Mouse (Mus musculus) retina, embryonic 14.5 days (tissue): Measurements from ENCODE around the gene Klhl20.
A peak's percentile ranks its signal among the peaks of the same experiment; 100 is the strongest.
"Not testable (repeated sequence)": the region's sequence is repeated elsewhere in the genome, so short reads cannot be mapped to it uniquely, and the experiment has no call there.

Experiments used
- DNase-seq: peaks from one replicate; pipeline ENCODE4 v3.0.0-alpha.2; 2015; ENCODE audit warnings: low spot score

The Klhl20 gene

GRCm38 (mm10) chr1:161130726-161131664 is at the start of gene Klhl20:
Gene Klhl20, minus strand, starts transcription at chr1:161131511.
- peak; percentile 98 for DNase-seq

- peak; percentile 66 for DNase-seq
Observed at GRCm38 (mm10) chr1:161180674-161181073, 49.4 kb upstream of the Klhl20 start.

GRCm38 (mm10) chr1:161170651-161171050 is 39.3 kb upstream of the Klhl20 start:
- DNase-seq: peak; percentile 77

- DNase-seq: no peak
Observed at GRCm38 (mm10) chr1:161160266-161160665, 29.0 kb upstream of the Klhl20 start.

GRCm38 (mm10) chr1:161159214-161159613 is 27.9 kb upstream of the Klhl20 start, which contains the start of gene Tex50:
Gene Tex50, minus strand, starts transcription at chr1:161159314.
- DNase-seq: no peak

GRCm38 (mm10) chr1:161156546-161156945 is 25.2 kb upstream of the Klhl20 start:
- no peak for DNase-seq

- DNase-seq: no peak
Observed at GRCm38 (mm10) chr1:161151098-161151497, 19.8 kb upstream of the Klhl20 start.

- DNase-seq: no peak
Observed at GRCm38 (mm10) chr1:161147888-161148287, 16.6 kb upstream of the Klhl20 start.

GRCm38 (mm10) chr1:161145611-161146010 is 14.3 kb upstream of the Klhl20 start:
- not testable (repeated sequence) for DNase-seq

DNA sequence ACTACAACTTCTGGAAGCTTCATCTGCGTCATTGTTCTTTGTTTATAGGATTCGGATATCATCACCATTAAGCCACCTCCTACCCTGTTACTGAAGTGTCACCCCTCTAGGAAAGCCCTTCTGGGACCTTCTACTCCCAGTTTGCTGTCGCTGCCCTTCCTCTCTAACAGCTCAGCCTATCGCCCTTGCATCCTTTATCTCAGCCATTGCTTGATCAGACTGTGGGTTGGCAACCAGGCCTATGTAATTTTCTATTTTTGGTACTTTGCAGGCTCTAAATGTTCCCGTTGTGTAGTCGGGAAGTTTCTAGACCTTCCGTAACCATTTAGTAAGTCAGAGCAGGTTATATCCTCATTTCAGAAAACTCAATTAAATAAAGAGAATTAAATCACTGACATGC is 11.9 kb upstream of the Klhl20 start:
- no peak for DNase-seq

GRCm38 (mm10) chr1:161142531-161143159 is 11.3 kb upstream of the Klhl20 start, which contains the start of gene Ankrd45:
Gene Ankrd45, plus strand, starts transcription at chr1:161142691.
- peak; percentile 73 for DNase-seq

DNA sequence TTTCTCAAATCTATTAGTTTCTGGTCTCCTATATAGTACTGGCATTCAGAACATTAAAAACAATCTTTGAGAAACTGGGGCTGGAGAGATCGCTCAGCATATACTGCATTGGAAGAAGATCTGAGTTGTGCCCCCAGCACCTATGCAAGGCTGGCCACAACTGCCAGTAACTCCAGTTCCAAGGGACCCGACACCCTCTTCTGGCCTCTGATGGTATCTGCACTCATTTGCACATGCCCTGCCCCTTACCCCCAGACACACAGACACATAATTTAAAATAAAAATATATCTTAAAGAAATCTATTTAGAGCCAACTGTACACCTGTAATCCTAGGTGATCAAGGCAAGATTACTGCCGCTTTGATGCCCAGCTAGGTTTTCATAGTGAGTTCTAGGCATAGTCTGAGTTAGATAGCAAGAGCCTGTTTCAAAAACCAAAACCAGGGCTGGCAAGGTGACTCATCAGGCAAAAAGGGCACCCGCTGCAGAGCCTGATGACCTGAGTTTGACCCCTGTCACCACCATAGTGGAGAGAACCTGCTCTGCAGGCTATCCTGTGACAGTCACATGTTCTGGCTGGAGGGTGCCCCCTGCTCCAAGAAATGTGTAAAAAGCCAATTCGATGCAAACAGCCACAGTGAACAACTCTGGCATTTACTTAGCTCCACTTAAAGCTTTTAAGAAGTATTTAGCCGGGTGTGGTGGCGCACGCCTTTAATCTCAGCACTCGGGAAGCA is 8.9 kb upstream of the Klhl20 start:
- no peak for DNase-seq

DNA sequence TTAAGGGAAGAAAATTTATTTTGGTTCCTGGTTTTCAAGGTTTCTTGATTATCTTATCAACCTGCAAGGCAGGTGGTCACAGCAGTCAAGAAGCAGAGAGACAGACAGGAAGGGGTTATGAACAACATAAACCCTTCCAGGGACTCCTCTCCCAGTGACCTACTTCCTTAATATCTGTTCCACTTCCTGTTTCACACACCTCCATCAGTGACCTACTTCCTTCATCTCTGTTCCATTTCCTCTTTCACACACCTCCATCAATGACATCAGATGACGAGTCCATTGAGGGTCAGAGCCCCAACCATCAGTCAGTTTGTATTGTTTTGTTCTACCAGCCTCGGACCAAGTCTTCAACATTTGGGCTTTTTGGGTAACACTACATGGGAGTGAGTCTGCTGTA is 8.2 kb upstream of the Klhl20 start:
- DNase-seq: no peak

DNA sequence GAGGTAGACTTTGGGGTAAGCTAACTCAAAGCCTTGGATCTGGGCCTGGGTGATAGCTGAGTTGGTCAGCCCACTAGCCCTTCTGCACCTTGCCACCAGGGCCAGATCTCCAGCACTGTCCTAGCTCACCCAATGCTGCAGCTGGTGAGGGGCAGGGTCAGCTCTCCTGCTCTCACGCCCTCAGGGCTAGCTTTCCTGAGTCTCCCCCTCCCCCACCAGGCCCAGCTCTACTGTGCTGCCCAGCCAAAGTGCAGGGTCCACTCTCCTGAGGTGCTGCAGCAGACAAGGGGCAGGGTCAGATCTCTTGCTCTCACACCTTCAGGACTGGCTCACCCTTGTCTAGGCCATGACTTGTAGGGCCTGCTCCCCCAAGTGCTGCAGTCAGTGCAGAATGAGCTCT is 4.8 kb downstream of the Klhl20 start:
- DNase-seq: no peak

DNA sequence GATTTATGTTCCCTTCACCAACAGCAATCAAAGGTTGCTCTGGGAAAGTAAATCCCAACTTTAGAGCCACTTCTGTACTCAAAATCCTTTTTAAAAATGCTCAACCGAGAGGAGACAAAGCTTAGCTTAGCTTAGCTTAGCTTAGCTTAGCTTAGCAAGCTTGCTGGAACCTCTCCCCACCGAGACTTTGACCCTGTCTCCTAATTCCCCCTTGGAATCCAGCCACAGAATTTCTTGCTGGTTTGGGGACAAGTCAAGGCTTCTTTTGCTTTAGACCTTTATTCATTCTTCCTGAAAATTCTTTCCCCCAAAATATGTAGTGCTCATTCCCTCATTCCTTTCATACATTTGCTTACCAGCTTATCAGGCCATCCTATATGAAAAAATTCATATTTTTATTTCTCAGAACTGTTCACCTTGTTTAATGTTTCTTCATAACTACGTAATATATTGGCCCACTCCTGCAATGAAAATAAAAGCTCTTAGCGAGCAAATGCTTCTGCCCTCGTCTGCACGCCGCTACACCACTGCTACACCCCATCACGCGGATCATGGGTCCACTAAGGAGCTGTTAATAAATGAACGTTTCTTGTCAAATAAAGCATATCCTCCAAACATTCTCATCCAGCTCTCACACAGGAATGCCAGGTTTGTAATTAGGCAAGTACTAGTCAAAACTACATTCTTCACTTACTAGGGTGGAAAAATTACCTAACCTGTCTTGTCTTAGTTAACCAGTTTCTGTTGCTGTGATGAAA is 8.5 kb downstream of the Klhl20 start:
- DNase-seq: no peak

DNA sequence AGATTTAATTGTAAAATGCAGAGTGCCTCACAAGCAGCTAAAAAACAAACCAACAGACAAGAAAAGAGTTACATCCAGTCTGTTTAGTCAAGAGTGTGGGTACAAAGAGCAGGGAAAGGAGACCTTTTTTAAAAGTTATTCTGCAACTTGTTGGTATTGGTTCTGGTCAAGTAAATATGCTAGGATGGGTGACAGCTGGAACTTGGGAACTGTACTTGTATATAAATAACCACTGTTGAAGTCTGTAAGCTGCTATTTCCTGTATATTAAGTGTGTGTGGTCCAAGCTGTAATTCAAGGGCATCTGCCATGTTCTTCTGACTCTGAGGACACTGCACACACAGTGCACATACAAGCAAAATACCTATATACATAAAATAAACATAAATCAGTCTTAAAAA is 16.7 kb downstream of the Klhl20 start:
- DNase-seq: no peak

DNA sequence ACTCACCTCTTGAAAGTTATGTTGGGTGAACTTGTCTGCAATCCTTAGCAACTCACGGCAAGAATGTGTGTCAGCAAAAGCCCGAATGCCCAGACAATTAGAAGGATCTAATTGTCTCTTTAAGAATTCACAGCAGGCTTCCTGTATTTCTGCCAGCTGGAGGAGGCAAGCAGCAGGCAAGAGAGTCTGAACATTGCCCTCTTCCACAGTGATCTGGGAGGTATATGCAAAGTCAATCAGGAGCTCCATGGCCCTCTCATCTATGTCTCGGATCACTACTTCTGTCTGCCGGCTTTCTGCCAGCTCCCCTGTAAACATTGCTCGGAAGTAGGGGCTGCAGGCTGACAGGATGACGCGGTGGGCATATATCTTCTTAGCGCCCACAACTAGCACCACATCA is 22.1 kb downstream of the Klhl20 start:
- no peak for DNase-seq

DNA sequence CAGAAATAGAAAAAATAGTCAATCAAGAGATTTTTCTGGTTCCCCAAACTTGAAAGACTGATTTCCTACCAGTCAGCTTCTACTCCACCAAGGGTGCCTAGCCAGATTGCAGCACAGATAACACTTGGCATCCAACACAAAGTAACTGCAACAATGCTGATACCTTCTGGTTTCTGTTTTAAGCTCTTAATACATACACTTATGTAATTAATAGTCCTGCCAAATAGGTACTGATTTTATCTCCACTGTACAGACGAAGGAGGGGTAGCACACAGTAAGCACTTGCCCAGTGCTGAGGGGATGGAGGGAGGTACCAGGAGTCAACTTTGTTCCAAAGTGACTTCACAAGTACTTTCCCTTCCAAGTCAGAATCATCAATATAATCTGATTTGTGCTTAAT is 27.5 kb downstream of the Klhl20 start:
- DNase-seq: no peak

DNA sequence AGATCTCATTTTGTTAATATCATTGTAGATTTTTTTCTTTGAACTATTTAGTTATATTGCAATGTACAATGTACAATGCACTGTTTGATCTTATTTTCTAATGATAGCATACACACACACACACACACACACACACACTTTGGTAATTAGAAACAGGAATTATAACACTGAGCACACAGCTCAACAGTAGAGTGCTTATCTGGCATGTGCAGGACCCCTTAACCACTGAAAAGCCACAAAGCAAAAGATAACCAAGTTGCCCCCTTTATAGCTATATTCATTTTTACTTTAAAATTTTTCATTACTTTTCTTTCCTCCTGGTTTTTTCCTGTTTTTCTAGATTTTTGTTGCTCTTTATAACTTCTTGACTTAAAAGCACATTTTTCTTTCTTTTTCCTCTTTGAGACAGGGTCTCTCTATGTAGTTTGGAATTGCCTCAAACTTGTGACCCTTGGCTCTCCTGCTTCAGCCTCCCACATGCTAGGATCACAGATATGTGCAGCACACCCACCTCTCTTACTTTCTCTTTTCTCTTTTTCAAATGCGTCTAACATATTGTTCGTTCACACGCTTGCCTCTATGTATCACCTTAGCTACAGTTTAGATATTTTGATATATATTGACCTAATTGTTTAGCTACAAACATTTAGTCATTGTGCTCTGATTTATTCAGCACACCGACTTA is 31.4 kb downstream of the Klhl20 start:
- DNase-seq: no peak

- DNase-seq: no peak
Observed at GRCm38 (mm10) chr1:161077243-161077642, 54.1 kb downstream of the Klhl20 start.

- DNase-seq: no peak
Observed at GRCm38 (mm10) chr1:161076238-161076637, 55.1 kb downstream of the Klhl20 start.
